Mouse (Mus musculus): ENCODE results near the gene Acsbg1. TPM values are rescaled to one million over a fixed set of nuclear protein-coding genes. Genes with fewer than 3 reads are reported as not detected.
"Not testable (repeated sequence)": the region's sequence is repeated elsewhere in the genome, so short reads cannot be mapped to it uniquely, and the experiment has no call there.

Acsbg1 gene
- total and polyA plus RNA-seq, 3 experiments = 0.30 to 0.70 (median 0.31) TPM

DNA sequence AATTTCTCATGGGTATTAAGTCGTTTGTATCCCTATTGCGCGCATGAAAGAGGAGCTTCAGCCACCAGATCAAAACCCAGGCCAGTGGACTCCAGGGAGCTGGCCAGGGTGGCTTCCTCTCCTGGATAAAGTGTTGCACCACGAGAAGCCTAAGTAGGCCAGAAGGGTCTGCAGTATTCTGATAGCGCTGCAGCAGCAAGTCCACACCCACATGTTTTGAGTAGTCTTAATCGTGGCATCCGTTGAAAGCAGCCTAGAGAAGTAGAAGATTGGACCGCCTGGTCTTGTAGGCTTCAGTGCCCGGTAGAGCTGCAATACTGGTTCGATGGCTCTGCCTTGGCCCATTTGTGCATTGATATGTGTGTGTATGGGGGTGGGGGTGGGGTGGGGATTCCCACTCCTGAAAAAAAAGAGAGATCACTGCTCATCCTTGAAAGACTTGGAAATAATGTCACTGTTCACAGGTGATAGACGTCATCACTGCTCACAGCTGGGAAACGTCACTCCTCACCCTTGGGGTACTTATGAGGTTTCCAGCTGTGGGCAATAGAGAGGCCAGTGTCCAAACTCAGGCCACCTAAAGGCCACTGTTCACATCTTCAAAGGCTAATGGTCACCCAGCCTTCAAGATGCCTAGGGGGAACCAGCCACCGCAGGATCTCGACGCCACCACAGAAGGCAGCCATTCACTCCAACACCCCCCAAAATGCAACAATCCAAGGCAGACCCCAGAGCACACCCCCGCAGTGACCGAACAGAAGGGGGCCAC, 36.8 kb upstream of the Acsbg1 start, which contains the start of gene Dnaja4:
Dnaja4 (plus strand) TSS at position 556 of the 769 bp plus-strand sequence.
- intact Hi-C loops (cut with DNase I) = no loop called here
- H3K79me2 ChIP-seq (replicated peaks; ENCODE audit: control insufficient read depth, insufficient read depth, low read length) = no peaks in the 10 kb centered on the region; the same call in 1 of the 2 replicates
- H3K36me3 ChIP-seq (ENCODE audit: control insufficient read depth, insufficient read depth, low read length) = peaks cover 22% of the 10 kb centered on the region
- H3K4me3 ChIP-seq = peak within 1 kb of the TSS; percentile 91
- peak within 1 kb of the TSS; percentile 98 for H3K27ac ChIP-seq
- 61% methylated on average over 17 of the region's 17 CpGs for WGBS
- no peak for TF ChIP-seq EP300 (IDR thresholded peaks at IDR 0.05; ENCODE audit: insufficient read depth, low read depth, low read length)
- TF ChIP-seq POLR2A (IDR thresholded peaks at IDR 0.05; ENCODE audit: insufficient read depth, low read depth, low read length) = no peak
- no peak for TF ChIP-seq CTCF (IDR thresholded peaks at IDR 0.05)
- peak within 1 kb of the TSS; percentile 99 for H3K9ac ChIP-seq (ENCODE audit: low read depth, low read length)
- no peak for DNase-seq
- no peaks in the 10 kb centered on the region for H3K27me3 ChIP-seq (ENCODE audit: control insufficient read depth, insufficient read depth, low read length)
- peaks cover 14% of the 10 kb centered on the region for H3K4me1 ChIP-seq (ENCODE audit: control insufficient read depth, insufficient read depth, low read length)

DNA sequence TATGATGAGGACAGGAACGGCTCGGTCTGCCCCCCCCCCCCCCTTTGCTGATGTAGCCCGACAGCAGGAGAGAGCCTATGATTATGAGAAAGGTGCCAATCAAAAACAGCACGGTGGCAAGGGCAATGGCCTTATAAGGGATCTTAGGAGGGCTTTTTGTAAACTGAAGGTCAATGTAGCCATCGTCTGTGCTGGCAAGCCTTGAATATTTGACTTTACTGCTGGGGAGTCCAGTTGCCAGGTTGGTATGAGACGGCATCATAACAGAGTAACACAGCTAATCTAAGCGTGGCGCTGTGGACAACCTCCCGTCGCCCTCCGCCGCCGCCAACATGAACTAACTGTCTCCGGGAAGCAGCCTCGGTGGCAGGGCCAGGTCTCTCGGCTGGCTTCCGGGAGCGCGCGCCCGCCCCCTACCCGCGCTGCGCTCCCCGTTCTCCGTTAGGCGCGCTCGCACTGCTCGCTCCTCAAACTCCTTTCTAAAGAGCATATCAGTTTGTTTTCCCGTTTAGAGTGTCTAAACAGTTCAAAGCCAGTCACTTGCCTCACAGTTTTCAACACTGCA, 29.7 kb upstream of the Acsbg1 start:
- H3K79me2 ChIP-seq (replicated peaks; ENCODE audit: control insufficient read depth, insufficient read depth, low read length); intact Hi-C loops (cut with DNase I); H3K4me1 ChIP-seq (ENCODE audit: control insufficient read depth, insufficient read depth, low read length); H3K27me3 ChIP-seq (ENCODE audit: control insufficient read depth, insufficient read depth, low read length); H3K36me3 ChIP-seq (ENCODE audit: control insufficient read depth, insufficient read depth, low read length); H3K27ac ChIP-seq: not testable (repeated sequence)
- Histone ChIP-seq H3K4me3 (peak overlapping the region; percentile 41), H3K9ac (ENCODE audit: low read depth, low read length) (peak overlapping the region; percentile 49)
- TF ChIP-seq CTCF (IDR thresholded peaks at IDR 0.05) = 0 out of 2 replicates have a peak, but pooled peaks have one; percentile 8
- whole genome bisulfite sequencing = 3% methylated on average over 31 of the region's 31 CpGs
- peak in 1 of 2 experiments; percentile 28 for DNase-seq

DNA sequence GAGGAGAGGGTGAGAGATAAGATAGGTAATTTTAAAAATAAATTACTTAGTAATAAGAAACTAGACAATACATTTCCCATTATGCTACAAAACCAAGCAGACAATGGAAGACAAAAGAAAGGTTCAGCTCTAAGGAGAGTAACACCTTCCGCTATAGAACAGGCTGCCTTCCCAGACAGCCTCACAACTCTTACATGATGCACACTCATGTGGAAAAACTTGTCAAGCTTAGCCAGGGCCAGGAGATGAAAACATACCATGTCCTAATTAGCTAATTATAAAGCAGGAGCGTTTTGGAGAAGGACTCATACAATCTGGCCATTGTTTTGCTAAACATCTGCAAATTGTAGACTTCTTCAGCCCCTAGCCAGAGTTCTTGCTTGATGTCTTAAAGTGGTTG, 29.0 kb upstream of the Acsbg1 start:
- H3K4me3 ChIP-seq; H3K36me3 ChIP-seq (ENCODE audit: control insufficient read depth, insufficient read depth, low read length); intact Hi-C loops (cut with DNase I); DNase-seq; H3K27ac ChIP-seq; H3K4me1 ChIP-seq (ENCODE audit: control insufficient read depth, insufficient read depth, low read length); H3K79me2 ChIP-seq (replicated peaks; ENCODE audit: control insufficient read depth, insufficient read depth, low read length); H3K9ac ChIP-seq (ENCODE audit: low read depth, low read length); H3K27me3 ChIP-seq (ENCODE audit: control insufficient read depth, insufficient read depth, low read length): not testable (repeated sequence)
- WGBS = 83% methylated on average over 2 of the region's 2 CpGs

- intact Hi-C loops (cut with DNase I) = no loop called here
- TF ChIP-seq CTCF (IDR thresholded peaks at IDR 0.05) (no peak), POLR2A (IDR thresholded peaks at IDR 0.05; ENCODE audit: insufficient read depth, low read depth, low read length) (no peak), EP300 (IDR thresholded peaks at IDR 0.05; ENCODE audit: insufficient read depth, low read depth, low read length) (no peak)
- no peak overlapping the region for H3K4me3 ChIP-seq
- H3K27ac ChIP-seq = no peak overlapping the region
- H3K36me3 ChIP-seq (ENCODE audit: control insufficient read depth, insufficient read depth, low read length) = no peaks in the 10 kb centered on the region
- no peak overlapping the region for H3K9ac ChIP-seq (ENCODE audit: low read depth, low read length)
- H3K27me3 ChIP-seq (ENCODE audit: control insufficient read depth, insufficient read depth, low read length) = no peaks in the 10 kb centered on the region; the same call in 1 of the 2 replicates
- DNase-seq = no peak
- 60% methylated on average over 8 of the region's 8 CpGs for WGBS
- H3K4me1 ChIP-seq (ENCODE audit: control insufficient read depth, insufficient read depth, low read length) = no peaks in the 10 kb centered on the region
- no peaks in the 10 kb centered on the region for H3K79me2 ChIP-seq (replicated peaks; ENCODE audit: control insufficient read depth, insufficient read depth, low read length)
These were observed 27.8 kb upstream of the Acsbg1 start for GRCm38 (mm10) chr9:54689446-54689845.

GRCm38 (mm10) chr9:54687246-54688236, 25.9 kb upstream of the Acsbg1 start:
- H3K27me3 ChIP-seq (ENCODE audit: control insufficient read depth, insufficient read depth, low read length) = no peaks in the 10 kb centered on the region; the same call in 1 of the 2 replicates
- intact Hi-C loops (cut with DNase I) = no loop called here

More at GRCm38 (mm10) chr9:54687246-54688236, 25.9 kb upstream of the Acsbg1 start:
- no peaks in the 10 kb centered on the region for H3K36me3 ChIP-seq (ENCODE audit: control insufficient read depth, insufficient read depth, low read length)
- DNase-seq = no peak
- no peak overlapping the region for H3K27ac ChIP-seq
- no peaks in the 10 kb centered on the region for H3K79me2 ChIP-seq (replicated peaks; ENCODE audit: control insufficient read depth, insufficient read depth, low read length)
- 61% methylated on average over 14 of the region's 14 CpGs for WGBS
- H3K4me1 ChIP-seq (ENCODE audit: control insufficient read depth, insufficient read depth, low read length) = no peaks in the 10 kb centered on the region
- H3K9ac ChIP-seq (ENCODE audit: low read depth, low read length) = no peak overlapping the region
- TF ChIP-seq EP300 (IDR thresholded peaks at IDR 0.05; ENCODE audit: insufficient read depth, low read depth, low read length) = no peak
- TF ChIP-seq CTCF (IDR thresholded peaks at IDR 0.05) = no peak
- TF ChIP-seq POLR2A (IDR thresholded peaks at IDR 0.05; ENCODE audit: insufficient read depth, low read depth, low read length) = no peak
- H3K4me3 ChIP-seq = no peak overlapping the region

Data from heart, adult 2 months (tissue).